Mouse (Mus musculus) myocyte (in vitro differentiated cells): Measurements from ENCODE around the gene Fus.

Experiments
- E2F4 ChIP-seq: IDR thresholded peaks from one replicate; pipeline ENCODE4 v1.6.1; 2011; ENCODE audit warnings: mild to moderate bottlenecking, control low read depth, moderate library complexity; ENCODE audit not compliant: insufficient read depth
- POLR2A ChIP-seq: IDR thresholded peaks from one replicate; pipeline ENCODE4 v1.6.1; 2011; ENCODE audit warnings: low read depth, mild to moderate bottlenecking, control low read depth, moderate library complexity; ENCODE audit not compliant: insufficient read length
- TCF12 ChIP-seq: IDR thresholded peaks from one replicate; pipeline ENCODE4 v1.6.1; 2011; ENCODE audit warnings: mild to moderate bottlenecking, control low read depth; ENCODE audit not compliant: poor library complexity, insufficient read depth, severe bottlenecking
- TCF3 ChIP-seq: IDR thresholded peaks from one replicate; pipeline ENCODE4 v1.6.1; 2011; ENCODE audit warnings: low read depth, control low read depth; ENCODE audit not compliant: insufficient read length

DNA sequence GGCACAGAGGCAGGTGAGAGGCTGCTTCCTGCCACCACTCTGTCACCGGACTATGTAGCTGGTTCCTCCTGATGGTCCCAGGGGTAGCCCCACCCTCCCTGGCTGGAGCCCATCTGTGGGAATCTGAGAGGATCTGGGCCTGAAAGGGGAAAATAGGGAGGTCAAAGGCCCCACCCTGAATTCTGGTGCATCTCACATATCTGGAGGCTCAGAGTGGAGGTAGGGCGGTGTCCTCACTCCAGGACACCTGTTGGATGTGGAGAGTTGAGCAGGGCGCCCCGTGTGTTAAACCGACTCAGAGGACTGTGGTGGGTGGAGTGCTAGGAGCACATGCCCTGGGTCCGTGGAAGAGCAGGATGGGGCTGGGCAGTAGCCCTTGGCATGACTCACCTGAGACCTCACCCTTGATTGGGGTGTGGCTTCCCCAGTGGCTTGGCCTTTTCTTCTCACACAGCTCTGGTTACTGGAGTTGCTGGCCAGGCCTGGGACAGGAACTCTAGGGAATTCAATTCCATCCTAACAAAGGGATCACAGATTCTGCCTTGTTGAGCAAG is 20.7 kb upstream of the Fus start, which contains the start of gene Prss36:
- TF ChIP-seq POLR2A (no peak), E2F4 (no peak), TCF3 (no peak), TCF12 (no peak)
